Mouse (Mus musculus) testis, adult 2 months (tissue): ENCODE data around the gene Dph7.

Experiments
- CTCF ChIP-seq: fragments of 200-500 bp; IDR thresholded peaks from 2 replicates; pipeline ENCODE4 v1.5.1; 2012; ENCODE audit warnings: low read depth, mild to moderate bottlenecking, inconsistent platforms, low read length, moderate library complexity; ENCODE audit not compliant: control insufficient read depth, insufficient read depth, insufficient replicate concordance
- POLR2A ChIP-seq: fragments of 200-500 bp; IDR thresholded peaks from 2 replicates; pipeline ENCODE4 v1.6.1; 2012; ENCODE audit warnings: low read depth, mild to moderate bottlenecking, inconsistent platforms, low read length, moderate library complexity; ENCODE audit not compliant: control insufficient read depth

DNA sequence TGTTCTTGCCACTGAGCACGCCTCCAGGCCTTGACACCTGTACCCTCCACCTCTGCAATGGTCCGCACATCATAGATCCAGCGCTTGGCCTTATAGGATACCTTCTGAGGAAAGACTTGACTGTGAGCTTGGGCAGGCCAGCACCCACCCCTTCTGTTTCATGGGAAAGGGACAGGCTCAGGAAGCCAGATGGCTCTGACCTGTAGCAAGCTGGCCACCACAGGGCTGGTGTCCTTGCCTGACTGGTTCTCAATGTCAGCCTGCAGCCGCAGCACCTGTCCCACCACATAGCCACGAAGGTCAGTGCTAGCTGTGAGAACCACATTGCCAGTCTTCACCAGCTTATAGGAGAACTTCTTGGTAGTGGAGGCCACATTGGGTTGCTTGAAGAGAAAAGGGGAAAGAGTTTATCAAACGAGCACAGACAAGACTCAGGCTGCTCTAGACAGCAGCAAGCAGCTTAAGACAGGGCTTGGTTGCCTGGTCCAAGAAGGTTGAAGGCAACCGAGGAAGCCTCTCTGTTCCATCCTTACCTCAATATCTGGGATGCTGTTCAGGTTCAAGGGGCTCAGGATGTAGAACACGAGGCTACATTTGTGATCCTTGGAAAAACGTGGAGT, 35.7 kb upstream of the Dph7 start:
- TF ChIP-seq CTCF: no peak
- TF ChIP-seq POLR2A: no peak
